Mouse (Mus musculus) bone marrow, adult 2 months (tissue): ENCODE data around the gene Caml. TPM values are rescaled to one million over a fixed set of nuclear protein-coding genes. Genes with fewer than 3 reads are reported as not detected.
"Not testable (repeated sequence)": the region's sequence is repeated elsewhere in the genome, so short reads cannot be mapped to it uniquely, and the experiment has no call there.

Experiments used
- H3K27ac ChIP-seq: fragments of 200-500 bp; 2 replicates; pipeline ENCODE4 v1.5.1; 2012; ENCODE audit warnings: low read depth, mild to moderate bottlenecking, control low read depth, inconsistent platforms, low read length; ENCODE audit not compliant: control insufficient read depth, poor library complexity, insufficient read depth
- H3K4me1 ChIP-seq: fragments of 200-500 bp; 2 replicates; pipeline ENCODE4 v1.6.1; 2011; ENCODE audit warnings: low read length; ENCODE audit not compliant: control insufficient read depth, insufficient read depth
- H3K4me3 ChIP-seq: fragments of 200-500 bp; replicated peaks from 2 replicates; pipeline ENCODE3; 2011; ENCODE audit warnings: mild to moderate bottlenecking, low read depth, low read length, control low read depth; ENCODE audit not compliant: control insufficient read depth
- CTCF ChIP-seq: fragments of 200-500 bp; IDR thresholded peaks from 2 replicates; pipeline ENCODE4 v1.5.1; 2011; ENCODE audit warnings: low read length, control low read depth; ENCODE audit not compliant: control insufficient read depth, insufficient read depth
- POLR2A ChIP-seq: fragments of 200-500 bp; IDR thresholded peaks from 2 replicates; pipeline ENCODE4 v1.6.1; 2011; ENCODE audit warnings: low read depth, mild to moderate bottlenecking, control low read depth, low read length, borderline replicate concordance; ENCODE audit not compliant: control insufficient read depth
- WGBS: fragments of 180-500 bp; shearing (Covaris S2); methylation state at CpG from one replicate; pipeline ENCODE4 v1.1.7; 2018; 5-methylcytosine and 5-hydroxymethylcytosine counted together
- polyA plus RNA-seq: library from polyadenylated mRNA; stranded (reverse); fragments of >200 nt; gene quantifications from 2 replicates; pipeline ENCODE4 v1.2.4, GENCODE M21; 2011; ENCODE audit warnings: low replicate concordance; ENCODE audit not compliant: missing spikeins, insufficient read depth, insufficient read length

Caml gene
- polyA plus RNA-seq, 1 experiment: 26.9 TPM

GRCm38 (mm10) chr13:55636185-55636983 lies 13.6 kb downstream of the Caml start:
- WGBS: 85% methylated on average over 14 of the region's 14 CpGs
- TF ChIP-seq CTCF (no peak), POLR2A (no peak)
- Histone ChIP-seq H3K4me3 (no peak overlapping the region), H3K4me1 (no peaks in the 10 kb centered on the region; the same call in 1 of the 2 replicates), H3K27ac (no peak overlapping the region)

GRCm38 (mm10) chr13:55640480-55640879 lies 17.7 kb downstream of the Caml start:
- not testable (repeated sequence) for H3K4me3 ChIP-seq, H3K27ac ChIP-seq, H3K4me1 ChIP-seq
- TF ChIP-seq CTCF: peak; percentile 92
- WGBS: 32% methylated on average over 8 of the region's 8 CpGs

DNA sequence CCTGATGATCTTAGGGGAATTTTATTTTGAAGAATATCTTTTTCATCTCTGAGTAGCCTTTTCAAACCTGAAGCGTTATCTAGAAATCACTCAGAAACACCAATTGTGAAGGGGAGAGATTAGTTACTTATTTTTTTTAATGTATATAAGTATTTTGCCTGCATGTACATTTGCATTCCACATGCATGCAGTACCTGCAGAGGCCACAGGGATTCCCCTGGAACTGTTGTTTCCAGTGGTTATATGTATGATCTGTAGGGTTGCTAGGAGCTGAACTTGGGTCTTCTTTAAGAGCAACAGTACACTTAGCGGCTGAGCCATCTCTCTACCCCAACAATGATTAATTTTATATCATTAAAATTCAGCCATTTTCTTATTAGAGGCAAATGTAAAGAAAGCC lies 21.7 kb downstream of the Caml start:
- Histone ChIP-seq H3K27ac (no peak overlapping the region), H3K4me1 (no peaks in the 10 kb centered on the region), H3K4me3 (no peak overlapping the region)
- WGBS: 89% methylated on average over 2 of the region's 2 CpGs
- TF ChIP-seq POLR2A (no peak), CTCF (no peak)

GRCm38 (mm10) chr13:55650098-55650497 lies 27.3 kb downstream of the Caml start:
- 89% methylated on average over 12 of the region's 12 CpGs for WGBS
- H3K4me3 ChIP-seq: no peak overlapping the region
- H3K4me1 ChIP-seq: no peaks in the 10 kb centered on the region
- no peak for TF ChIP-seq CTCF
- no peak for TF ChIP-seq POLR2A
- no peak overlapping the region for H3K27ac ChIP-seq

GRCm38 (mm10) chr13:55650980-55651379 lies 28.2 kb downstream of the Caml start:
- Histone ChIP-seq H3K4me3 (no peak overlapping the region), H3K27ac (no peak overlapping the region), H3K4me1 (no peaks in the 10 kb centered on the region)
- TF ChIP-seq POLR2A: no peak
- WGBS: 78% methylated on average over 6 of the region's 6 CpGs

DNA sequence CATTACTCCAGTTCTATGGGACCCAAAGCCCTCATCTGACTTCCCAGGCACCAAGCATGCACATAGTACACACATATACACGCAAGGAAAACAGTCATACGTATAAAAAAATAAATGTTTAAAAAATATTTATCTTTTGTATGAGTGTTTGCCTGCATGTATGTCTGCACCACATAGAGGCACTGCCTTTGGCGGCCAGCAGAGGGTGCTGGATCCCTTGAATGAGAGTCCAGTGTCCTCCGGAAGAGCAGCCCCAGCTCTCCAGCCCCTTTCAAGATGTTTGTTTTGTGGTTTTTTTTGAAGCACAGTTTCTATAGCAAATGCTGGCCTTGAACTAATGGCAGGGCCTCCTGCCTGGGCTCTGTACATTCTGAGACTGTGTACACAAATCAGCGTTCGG lies 45.7 kb downstream of the Caml start:
- H3K27ac ChIP-seq: no peak overlapping the region
- WGBS: 89% methylated on average over 6 of the region's 6 CpGs
- H3K4me1 ChIP-seq: no peaks in the 10 kb centered on the region
- TF ChIP-seq POLR2A (no peak), CTCF (peak; percentile 73)
- no peak overlapping the region for H3K4me3 ChIP-seq

- H3K27ac ChIP-seq: no peak overlapping the region
- H3K4me3 ChIP-seq: no peak overlapping the region
- 91% methylated on average over 6 of the region's 6 CpGs for WGBS
- H3K4me1 ChIP-seq: no peaks in the 10 kb centered on the region
- TF ChIP-seq POLR2A (no peak), CTCF (no peak)
Observed at GRCm38 (mm10) chr13:55672711-55673110, 49.9 kb downstream of the Caml start.

GRCm38 (mm10) chr13:55677364-55677763 lies 54.6 kb downstream of the Caml start:
- Histone ChIP-seq H3K4me1 (no peaks in the 10 kb centered on the region), H3K4me3 (no peak overlapping the region), H3K27ac (no peak overlapping the region)
- TF ChIP-seq CTCF (no peak), POLR2A (no peak)
- 43% methylated on average over 8 of the region's 8 CpGs for WGBS

Other genes with a start within 250 kb of the Caml start
- gene Slc34a1, start 224.8 kb upstream of the Caml start, polyA plus RNA-seq: 6.7 TPM in 1 of 2 replicates, not detected in the other
- not detected in 2 replicates for gene Pfn3, start 207.8 kb upstream of the Caml start, polyA plus RNA-seq
- gene F12, start 196.2 kb upstream of the Caml start, polyA plus RNA-seq: 1.3 TPM in 2 replicates
- gene Grk6, start 177.9 kb upstream of the Caml start, polyA plus RNA-seq: 64.8 and 109 TPM in 2 replicates
- gene Prr7, start 158.7 kb upstream of the Caml start, polyA plus RNA-seq: 3.1 and 4.1 TPM in 2 replicates
- gene Dbn1, start 134.9 kb upstream of the Caml start, polyA plus RNA-seq: 2.2 and 3.5 TPM in 2 replicates
- 21.9 and 89.6 TPM in 2 replicates for gene Pdlim7, start 109.3 kb upstream of the Caml start, polyA plus RNA-seq
- gene Dok3, start 93.7 kb upstream of the Caml start, polyA plus RNA-seq: 80.8 and 191 TPM in 2 replicates
- gene Ddx41, start 86.3 kb upstream of the Caml start, polyA plus RNA-seq: 21.4 and 40.3 TPM in 2 replicates
- 104 and 152 TPM in 2 replicates for gene Fam193b, start 51.9 kb upstream of the Caml start, polyA plus RNA-seq
- 35.1 and 73.6 TPM in 2 replicates for gene Tmed9, start 49.3 kb upstream of the Caml start, polyA plus RNA-seq
- 7.4 and 10.9 TPM in 2 replicates for gene B4galt7, start 23.1 kb upstream of the Caml start, polyA plus RNA-seq
- gene Ddx46, start 12.0 kb downstream of the Caml start, polyA plus RNA-seq: 33.6 and 56.7 TPM in 2 replicates
- 10.9 and 13.9 TPM in 2 replicates for gene B230219D22Rik, start 70.1 kb downstream of the Caml start, polyA plus RNA-seq
- gene Txndc15, start 91.6 kb downstream of the Caml start, polyA plus RNA-seq: 10.0 and 12.3 TPM in 2 replicates
- 22.8 and 24.1 TPM in 2 replicates for gene Pcbd2, start 104.4 kb downstream of the Caml start, polyA plus RNA-seq
- 0.74 TPM in 1 of 2 replicates, not detected in the other for gene Catsper3, start 161.6 kb downstream of the Caml start, polyA plus RNA-seq
- gene Pitx1, start 213.2 kb downstream of the Caml start, polyA plus RNA-seq: 0.82 and 0.92 TPM in 2 replicates